Mouse (Mus musculus) frontal cortex, postnatal 14 days (tissue): Measurements from ENCODE around the gene Elfn2.

Experiments
- DNase-seq, 2 experiments: peaks; one replicate each; pipeline ENCODE4 v3.0.0; 2022; ENCODE audit warnings: low spot score in 2 of 2

Gene Elfn2

DNA sequence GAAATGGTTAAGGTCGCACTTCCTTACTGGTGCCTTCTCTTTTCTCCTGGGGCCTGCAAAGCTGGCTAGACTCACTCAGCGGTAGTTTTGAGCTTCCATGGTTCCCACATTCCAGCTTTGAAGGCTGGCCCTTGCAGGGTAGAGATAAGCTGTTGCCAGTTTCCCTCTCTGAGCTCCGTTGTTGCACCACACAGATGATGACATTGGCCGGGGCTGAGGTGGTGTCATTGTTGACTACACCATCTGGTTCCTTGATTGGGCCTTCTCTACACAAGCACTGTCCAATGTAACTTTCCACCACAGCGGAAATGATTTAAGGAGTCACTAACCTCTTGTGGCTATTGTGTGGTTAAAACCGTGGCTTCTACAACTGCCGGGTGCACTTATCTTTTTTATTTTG is 2.0 kb upstream of the Elfn2 start:
- DNase-seq, result no peak

DNA sequence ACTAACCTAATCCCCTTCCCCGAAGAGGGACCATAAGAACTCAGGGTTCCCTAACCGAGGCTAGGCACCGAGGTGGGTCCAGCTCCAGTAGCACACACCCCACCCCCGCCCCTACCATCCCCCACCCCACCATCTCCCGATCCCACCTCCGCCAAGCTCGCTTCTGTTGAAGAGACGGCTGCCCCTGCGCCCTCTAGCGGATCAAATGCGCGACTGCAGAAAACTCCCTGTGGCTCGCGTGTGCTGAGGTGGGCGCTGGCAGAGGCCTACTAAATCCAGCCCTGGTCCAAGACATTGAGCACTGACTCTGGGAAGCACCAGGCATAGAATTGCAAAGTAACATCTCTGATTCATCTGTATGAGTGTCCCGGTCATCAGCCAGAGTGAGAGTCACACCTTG is 1.5 kb upstream of the Elfn2 start:
- DNase-seq, result peak in 1 of 2 experiments; percentile 74

DNA sequence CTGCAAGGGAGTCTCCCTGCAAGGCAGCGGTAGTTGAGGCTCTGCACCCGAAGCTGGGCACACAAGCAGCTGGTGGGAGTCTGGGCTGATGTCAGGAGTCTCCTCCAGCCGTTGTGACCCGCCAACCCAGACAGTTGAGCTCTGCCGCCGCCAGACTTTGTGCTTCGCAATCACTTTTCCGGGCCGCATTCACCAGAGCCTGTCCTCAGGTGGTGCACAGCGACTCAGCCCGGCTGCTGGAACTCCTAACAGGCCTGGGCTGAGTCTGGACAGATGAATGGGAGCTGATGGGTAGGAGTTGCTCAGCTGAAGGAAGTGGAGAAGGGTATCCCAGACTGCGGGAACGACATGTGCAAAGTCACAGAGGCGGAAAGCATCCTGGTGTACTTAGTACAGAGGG is 845 bp upstream of the Elfn2 start:
- DNase-seq, result no peak

DNA sequence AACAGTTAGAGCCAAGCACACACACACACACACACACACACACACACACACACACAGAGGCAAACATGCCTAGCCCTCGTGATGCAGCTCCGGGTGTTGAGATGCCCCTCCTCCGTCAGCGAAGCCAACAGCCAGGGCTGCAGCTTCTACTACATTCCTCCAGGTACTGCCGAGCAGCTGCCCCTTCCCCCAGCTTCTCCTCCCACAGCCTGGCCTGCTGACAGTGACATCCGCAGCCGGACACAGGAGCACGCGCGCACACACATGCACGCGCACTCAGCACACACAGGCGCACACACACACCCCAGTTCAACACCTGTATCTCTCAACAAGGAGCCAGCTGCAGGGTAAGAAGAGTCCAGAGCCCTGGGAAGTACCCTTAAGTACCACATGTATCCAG is 1.6 kb downstream of the Elfn2 start:
- no peak for DNase-seq

DNA sequence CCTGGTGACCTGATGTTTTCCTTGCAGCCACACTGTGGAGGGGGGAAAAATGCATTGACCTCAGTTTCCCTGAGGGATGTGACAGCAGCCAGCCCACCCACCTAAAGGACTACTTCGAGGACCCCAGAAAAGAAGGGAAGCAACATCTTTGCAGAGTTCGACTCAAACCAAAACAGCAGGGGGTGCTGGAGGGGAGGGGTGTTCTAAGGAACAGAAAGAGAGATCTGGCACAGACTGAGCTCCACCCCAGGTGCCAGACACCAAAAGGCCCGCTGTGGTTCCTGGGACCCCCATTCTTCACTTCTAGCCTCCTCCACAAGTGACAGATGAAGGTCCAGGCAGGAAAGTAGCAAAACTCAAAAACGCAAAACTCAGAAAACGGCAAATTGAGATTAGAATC is 2.7 kb downstream of the Elfn2 start:
- DNase-seq, result no peak

DNA sequence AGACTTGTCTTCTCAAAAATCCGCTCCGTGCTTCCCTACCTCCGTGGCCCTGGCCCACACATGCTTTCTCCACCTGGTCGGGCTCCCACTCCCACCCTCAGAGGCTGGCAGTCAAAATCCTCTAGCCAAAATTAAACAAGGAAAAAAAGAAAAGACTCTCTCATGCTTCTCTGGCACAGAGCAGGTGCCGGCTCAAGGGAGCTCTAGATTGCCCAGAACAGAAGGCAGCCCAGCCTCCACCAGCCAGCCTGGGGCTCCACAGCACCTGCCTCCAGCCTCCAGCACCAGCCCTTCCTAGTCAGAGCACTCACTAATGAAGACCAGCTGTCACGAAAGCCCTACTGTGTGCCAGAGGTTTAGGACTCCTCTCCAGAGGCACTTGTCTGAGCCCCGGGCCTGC is 4.8 kb downstream of the Elfn2 start:
- DNase-seq, result no peak

DNA sequence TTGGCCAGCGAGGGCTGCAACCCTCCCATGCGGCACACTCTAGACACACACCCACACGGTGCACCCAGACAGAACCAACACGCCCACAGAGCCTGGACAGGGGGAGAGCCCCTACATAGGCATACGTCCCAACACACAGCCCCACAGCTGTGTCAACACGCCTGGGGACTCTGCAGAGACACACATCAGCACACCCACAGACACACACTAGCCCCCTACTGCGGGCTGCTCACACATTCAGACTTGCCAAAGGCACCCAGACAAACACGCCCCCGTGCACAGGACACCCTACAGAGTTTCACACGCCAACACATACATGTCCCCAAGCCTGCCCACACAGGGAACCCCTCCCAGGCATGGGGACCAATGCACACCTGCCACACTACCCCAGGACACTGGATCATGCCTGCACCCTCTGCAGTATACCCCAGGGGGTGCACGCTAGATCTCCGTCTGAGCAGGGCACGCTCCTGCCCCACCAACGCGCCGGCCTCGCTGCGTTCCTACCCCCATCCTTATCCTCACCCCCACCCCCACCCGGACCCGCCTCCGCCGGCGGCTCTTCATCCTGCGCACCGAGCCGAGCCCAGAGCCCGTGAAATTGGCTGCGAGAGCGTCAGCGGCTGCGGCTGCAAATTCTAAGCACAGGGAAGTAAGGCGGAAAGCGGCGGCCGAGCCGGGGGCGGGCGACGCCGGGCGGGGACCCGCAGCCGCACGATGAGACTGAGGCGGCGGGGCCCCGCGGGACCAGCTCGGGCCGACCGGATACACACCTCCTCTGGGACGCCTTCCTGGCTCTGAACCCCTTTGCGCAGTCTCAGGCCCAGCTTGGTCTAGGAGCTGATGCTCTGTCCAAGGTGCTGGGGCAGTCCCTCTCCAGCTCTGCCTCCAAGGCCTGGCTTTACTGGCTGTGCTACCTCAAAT is 6.0 kb downstream of the Elfn2 start:
- DNase-seq, result peak in 1 of 2 experiments; percentile 49

DNA sequence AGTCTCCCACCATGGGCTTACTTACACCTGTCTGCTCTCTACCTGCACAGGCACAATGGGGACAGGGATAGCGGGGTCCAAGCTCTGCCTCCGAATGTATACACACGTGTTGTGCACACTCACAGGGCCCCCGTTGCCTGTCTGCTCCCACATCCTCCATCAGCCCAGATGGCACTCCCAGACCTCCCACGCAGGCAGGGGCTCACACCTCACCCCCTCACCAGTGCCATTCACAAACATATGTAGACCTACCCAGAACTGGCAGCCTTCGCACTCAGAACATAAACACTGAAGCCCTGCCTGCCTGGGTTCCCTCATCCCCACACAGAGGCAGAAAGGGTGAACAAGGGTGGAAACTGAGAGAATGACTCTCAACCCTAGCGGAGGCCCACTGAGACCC is 6.6 kb downstream of the Elfn2 start:
- DNase-seq, result peak in 1 of 2 experiments; percentile 64

DNA sequence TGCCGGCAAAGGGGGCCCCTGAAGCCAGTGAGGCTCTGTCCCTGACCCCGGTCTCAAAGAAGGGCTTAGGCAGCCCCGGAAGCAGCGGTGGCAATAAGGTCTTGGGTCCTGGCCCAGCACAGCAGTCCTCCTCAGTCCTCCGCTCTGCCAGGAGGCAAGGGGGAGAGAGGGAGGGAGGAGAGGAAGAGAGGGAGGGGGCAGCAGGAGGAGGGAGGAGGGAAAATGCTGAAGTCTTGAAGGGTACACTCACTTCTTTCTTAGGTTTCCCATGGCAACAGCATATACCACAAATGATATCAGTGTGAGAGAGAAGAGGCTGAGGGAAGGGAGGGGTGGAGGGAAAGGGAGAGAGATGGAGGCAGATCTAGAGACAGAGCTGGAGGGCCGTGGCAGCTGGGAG is 7.9 kb downstream of the Elfn2 start:
- peak; percentile 46 to 68 for DNase-seq

DNA sequence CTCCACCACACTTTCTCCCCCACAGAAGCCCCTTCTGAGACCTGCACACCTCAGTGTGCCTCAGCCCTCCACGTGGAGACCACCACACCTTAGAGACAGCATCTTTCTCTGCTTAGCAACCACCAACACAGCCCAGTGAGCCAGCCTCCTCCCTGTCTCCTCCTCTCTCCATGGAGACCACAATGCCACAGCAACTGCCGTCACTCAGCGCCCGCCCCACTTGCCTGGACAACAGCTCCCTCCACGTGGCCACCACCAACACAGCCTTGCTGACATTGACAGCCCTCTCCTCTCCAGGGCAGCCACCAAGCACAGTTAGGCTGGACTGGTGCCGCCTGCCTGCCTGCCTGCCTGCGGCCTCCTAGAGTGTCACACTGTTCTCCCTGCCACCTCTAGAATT is 8.8 kb downstream of the Elfn2 start:
- DNase-seq, result peak; percentile 63 to 77

DNA sequence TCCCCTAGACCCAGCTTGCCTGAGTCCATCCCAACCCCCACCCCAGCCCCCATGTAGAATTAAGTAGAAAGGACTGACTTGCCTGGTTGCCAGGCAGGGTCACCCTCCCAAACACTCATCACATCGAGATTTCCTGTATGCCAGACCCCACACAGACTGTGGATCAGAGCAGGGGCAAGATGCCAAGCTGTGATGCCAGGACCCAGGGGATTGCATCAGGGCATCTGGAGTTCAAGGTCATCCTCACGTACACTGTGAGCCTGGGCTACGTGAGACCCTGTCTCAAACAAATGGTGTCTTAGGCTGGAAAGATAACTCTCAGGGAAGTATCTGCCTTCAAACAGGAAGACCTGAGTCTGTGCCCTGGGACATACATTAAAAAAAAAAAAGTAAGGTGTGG is 11.9 kb downstream of the Elfn2 start:
- DNase-seq, result no peak

DNA sequence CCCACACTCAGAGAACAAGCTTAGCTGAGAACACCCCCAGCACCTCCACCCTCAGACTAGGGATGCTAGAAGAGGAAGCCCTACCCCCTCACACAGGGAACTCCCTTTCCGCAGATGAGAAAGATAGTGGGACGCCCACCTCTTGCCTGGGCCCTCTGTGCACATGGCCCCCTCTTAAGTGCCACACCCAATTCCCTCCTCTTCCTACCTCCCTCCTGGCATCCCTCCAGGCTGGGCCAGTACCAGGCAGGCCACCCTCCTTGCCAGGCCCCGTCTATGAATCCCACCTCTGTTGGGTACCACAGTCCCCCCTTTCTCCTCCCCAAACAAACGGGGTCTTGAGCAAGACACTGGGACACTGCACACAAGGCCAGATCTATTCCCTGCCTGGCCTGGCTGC is 13.7 kb downstream of the Elfn2 start:
- peak in 1 of 2 experiments; percentile 62 for DNase-seq

DNA sequence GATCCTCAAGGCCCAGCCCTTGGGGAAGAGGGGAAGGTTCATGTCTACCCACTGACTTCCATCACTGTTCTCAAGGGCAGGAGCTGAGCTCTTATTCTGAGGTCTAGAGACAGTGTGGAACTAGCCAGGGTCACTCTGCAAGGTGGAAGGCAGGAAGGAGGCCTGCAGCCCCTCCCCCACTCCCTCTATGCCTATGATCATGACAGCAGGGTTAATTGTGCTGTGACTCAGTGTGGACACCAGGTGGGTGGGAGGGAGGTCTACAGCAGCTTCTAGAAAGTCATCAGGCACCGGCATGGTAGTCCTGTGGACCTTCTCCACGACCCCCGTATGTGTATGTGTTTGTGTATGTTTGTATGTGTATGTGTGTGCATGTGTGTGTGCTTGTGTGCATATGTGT is 14.6 kb downstream of the Elfn2 start:
- no peak for DNase-seq

DNA sequence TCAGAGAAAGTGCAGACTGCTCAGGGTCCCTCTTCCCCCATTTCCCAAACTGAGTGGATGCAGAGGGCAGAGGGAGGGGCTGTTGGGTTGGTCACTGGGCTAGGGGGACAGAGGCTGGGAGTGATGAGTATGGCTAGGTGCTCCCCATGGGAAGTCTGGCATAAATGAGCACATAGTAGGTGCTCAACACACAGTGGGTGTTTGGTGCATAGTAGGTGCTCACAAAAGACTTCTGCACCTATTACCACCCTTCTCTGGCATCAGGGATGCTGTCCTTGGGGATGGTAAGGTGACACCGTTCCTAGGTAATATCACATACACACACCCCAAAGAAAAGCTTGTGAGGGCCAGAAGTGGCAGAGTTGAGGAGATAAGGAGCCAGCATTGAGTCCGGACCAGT is 18.2 kb downstream of the Elfn2 start:
- DNase-seq, result no peak

DNA sequence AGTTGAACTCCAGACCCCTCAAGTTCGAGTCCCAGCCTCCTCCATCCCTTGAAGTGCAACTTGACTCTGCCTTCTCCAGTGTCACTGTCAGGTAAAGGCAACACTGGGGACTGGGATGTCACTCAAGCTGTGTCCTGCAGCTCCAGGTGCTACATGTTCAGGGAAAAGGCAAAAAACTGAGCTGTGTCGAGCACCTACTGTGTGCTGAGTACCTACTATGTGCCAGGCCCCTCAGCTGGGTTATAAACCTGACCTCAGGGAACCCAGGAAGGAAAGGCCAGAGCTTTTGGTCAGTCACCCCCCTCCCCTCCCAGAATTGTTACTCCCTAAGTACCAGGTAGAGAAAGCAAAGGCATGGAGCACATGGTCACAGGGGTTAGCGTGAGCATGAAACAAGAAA is 19.1 kb downstream of the Elfn2 start:
- DNase-seq, result no peak

DNA sequence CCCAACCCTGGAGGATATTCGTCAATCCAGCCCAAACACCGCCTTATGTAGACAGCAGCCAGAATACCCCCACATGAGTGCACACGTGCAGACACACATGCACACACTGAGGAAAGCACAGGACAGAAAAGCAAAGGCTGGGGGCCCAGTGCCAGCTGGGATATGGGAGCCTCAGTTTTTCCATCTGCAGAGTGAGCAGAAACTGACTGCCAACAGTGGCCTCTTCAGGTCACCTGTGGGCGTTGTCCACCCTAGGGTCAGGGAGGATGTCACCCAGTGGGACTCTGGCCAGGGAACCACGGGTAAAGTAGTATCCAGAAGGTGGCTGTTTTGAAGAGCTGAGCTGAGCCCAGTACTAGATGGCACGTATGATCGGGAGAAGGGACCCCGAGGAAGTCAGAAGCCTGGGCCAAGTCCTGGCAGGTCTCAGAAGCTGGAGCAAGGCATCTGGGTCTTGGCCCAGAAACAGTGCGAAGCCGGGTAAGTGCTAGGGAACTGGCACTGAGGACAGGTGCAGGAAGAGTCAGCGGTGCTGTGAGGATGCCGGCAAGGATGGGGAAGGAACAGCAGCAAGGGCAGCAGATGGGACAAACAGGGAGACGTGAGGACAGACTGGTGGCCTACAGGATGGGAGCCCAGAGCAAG is 20.0 kb downstream of the Elfn2 start:
- no peak for DNase-seq

DNA sequence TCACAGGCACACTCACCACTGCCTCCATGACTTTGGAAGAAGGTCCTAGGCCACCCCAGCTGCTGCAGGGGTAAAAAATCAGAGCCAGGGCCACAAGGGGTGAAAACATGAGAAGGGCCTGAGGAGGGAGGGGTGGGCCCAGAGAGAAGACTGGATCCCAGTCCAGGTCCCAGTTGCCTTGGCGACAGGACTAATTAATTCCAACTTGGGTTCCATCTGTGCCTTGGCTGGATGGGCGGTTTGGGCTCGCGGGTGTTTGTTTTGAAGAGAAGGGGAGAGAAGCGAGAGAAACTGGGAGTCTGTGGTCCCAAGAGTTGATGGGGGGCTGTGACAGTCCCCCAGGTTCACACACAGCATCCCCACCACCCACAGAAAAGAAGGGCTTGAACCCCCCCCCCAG is 20.5 kb downstream of the Elfn2 start:
- DNase-seq, result no peak

DNA sequence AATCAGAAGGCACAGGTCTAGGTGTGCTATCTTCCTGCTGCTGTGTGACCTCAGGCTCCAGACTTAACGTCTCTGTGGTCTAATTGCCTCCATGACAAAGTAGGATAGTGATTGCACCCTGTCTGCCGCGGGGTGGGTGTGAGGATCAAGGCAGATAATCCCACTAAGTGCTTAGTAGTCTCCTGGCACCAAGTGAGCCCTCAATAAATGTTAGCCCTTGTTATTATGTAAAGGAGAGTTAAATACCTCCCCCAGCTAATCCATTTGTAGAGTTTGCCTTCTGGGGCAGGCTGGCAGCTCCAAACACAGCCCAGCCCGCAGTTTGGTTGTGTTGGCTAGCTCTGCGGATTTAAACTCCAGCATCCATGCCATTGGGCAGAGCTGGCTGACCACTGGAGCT is 22.8 kb downstream of the Elfn2 start:
- DNase-seq, result no peak

DNA sequence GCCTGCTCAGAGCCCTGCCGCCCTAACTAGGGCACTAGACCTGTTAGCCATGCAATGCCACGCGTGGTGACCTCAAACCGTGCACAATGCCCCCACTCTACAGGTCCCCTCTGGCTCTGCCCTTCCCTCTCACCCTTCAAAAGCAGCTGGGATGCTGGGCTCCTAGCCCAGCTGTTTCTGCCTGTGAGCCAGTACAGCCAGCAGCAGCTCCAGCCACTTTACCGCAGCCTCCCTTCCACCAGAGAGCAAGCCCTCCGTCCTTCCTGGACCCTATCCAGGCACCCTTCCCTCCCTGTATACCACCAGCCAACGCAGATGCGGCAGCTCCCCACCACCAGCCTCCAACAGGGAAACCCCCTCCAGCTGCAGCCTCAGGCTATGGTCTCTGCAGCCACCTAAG is 26.1 kb downstream of the Elfn2 start:
- no peak for DNase-seq

DNA sequence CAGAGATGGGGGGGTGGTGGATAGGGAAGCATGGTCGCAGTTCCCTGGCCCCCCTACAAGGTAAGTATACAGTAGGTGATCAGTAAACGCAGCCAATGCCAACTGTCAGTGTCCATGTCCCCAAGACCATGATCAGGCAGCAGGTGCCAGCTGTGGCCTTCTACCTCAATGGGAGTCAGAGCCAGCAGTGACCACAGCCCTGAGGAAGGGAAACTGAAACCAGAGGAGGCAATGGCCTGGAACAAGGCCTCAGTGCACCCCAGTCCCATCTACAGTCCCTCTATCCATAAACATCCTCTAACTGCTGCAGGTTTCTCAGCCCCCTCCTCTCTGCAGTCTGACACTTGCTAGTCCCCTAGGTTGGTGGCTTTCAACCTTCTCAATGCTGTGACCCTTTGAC is 27.9 kb downstream of the Elfn2 start:
- DNase-seq, result no peak

DNA sequence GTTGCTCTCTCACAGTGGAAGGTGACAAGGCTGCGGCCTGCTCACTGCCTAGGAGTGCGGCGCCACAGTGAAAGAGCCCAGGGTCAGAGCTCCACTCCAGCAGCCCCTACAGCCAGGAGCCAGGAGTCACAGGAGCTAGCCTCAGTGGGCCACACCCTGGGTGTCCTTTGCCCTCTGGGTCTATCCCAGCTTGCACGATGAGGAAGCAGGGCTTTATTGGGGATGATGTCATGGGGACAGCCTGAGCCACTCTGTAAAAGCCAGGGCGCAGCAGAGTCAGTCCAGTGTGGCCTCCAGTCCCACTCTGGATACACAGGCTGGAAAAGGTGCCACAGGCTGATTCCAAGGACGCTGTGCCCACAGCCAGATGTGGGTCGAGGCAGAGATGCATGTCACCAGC is 31.7 kb downstream of the Elfn2 start:
- no peak for DNase-seq

DNA sequence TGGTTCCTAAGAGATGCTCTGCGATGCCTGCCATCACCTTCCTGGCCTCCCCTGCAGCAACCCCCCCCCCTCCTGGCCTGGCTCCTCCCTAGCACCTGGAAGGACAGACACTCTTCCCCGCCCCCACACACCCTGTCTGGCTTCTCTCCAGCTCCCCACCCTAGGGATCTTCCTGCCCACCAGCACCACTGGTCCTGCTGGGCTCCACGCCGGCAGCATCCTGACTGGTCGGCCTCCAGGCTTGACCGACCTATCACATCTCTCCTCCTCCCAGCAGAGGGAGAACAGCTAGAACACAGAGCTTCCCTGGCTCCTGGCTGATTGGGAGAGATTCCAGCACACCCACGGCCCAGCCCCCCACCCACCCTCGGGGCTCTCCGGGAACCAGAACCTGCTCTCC is 34.5 kb downstream of the Elfn2 start:
- DNase-seq, result peak; percentile 45 to 67

DNA sequence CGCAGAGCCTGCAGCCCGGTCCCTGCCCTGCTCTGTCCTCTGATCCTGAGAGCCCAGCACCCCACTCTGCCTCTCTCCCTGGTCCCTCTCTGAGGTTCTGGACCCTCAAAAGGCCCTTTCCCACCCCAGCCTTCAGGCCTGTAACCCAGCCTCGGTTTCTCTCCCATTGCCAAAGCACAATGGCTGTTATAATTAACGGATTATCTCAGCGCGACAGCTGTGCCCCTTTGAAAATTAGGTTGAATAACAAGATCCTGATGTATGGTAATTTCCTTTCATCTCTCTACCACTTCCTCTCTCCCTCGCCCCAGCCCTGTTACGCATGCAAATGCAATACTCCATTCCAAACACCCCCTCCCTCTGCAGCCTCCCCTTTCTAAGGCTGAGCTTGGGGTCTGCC is 35.1 kb downstream of the Elfn2 start:
- DNase-seq, result no peak
